Mouse (Mus musculus): Measurements from ENCODE around the gene Gga3. TPM values are rescaled to one million over a fixed set of nuclear protein-coding genes. Genes with fewer than 3 reads are reported as not detected.

Gene Gga3
- polyA plus RNA-seq, 1 experiment: 17.7 TPM

GRCm38 (mm10) chr11:115616893-115617292, 13.0 kb upstream of the Gga3 start:
- TF ChIP-seq CTCF (conservative IDR thresholded peaks at IDR 0.05; ENCODE audit: insufficient read depth, insufficient read length, low read depth, low read length) (no peak), POLR2A (IDR thresholded peaks at IDR 0.05; ENCODE audit: low read depth, low read length) (no peak)
- Histone ChIP-seq H3K27me3 (replicated peaks; ENCODE audit: control insufficient read depth, insufficient read depth, low read length) (no peaks in the 10 kb centered on the region), H3K27ac (ENCODE audit: insufficient read depth, low read depth, low read length) (peak overlapping the region; percentile 52; the same call in 1 of the 2 replicates), H3K4me3 (ENCODE audit: insufficient read depth, low read depth, low read length) (no peak overlapping the region), H3K36me3 (ENCODE audit: control insufficient read depth, insufficient read depth, low read length) (peaks cover 2% of the 10 kb centered on the region), H3K4me1 (ENCODE audit: control insufficient read depth, insufficient read depth, low read length) (peaks cover 26% of the 10 kb centered on the region)
- WGBS: 61% methylated on average over 6 of the region's 6 CpGs
- DNase-seq: peak; percentile 81

DNA sequence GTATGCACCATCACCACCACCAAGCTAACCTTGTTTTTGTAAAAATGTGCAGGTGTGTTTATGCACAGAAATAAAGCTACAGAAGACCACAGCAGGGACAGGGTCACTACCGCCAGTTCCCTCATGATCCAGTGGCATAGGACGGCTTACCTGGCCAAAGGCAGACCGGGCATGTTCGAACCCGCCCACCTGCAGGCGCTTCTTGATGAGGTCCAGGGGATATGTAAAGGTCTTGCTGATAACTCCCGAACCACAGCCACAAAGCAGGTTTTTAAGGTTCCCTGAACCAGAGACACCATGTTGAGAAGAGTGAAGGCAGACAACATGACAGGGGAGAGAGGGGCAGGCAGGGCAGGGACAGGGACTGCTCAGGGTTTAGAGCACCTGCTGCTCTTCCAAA, 12.5 kb upstream of the Gga3 start:
- no peaks in the 10 kb centered on the region for H3K27me3 ChIP-seq (replicated peaks; ENCODE audit: control insufficient read depth, insufficient read depth, low read length)
- H3K36me3 ChIP-seq (ENCODE audit: control insufficient read depth, insufficient read depth, low read length): peaks cover 2% of the 10 kb centered on the region
- 78% methylated on average over 7 of the region's 7 CpGs for WGBS
- no peak overlapping the region for H3K4me3 ChIP-seq (ENCODE audit: insufficient read depth, low read depth, low read length)
- TF ChIP-seq CTCF (conservative IDR thresholded peaks at IDR 0.05; ENCODE audit: insufficient read depth, insufficient read length, low read depth, low read length) (no peak), POLR2A (IDR thresholded peaks at IDR 0.05; ENCODE audit: low read depth, low read length) (no peak)
- DNase-seq: no peak
- H3K27ac ChIP-seq (ENCODE audit: insufficient read depth, low read depth, low read length): peak overlapping the region; percentile 52
- peaks cover 31% of the 10 kb centered on the region for H3K4me1 ChIP-seq (ENCODE audit: control insufficient read depth, insufficient read depth, low read length)

- TF ChIP-seq CTCF (conservative IDR thresholded peaks at IDR 0.05; ENCODE audit: insufficient read depth, insufficient read length, low read depth, low read length) (no peak), POLR2A (IDR thresholded peaks at IDR 0.05; ENCODE audit: low read depth, low read length) (no peak)
- Histone ChIP-seq H3K4me3 (ENCODE audit: insufficient read depth, low read depth, low read length) (no peak overlapping the region), H3K4me1 (ENCODE audit: control insufficient read depth, insufficient read depth, low read length) (peaks cover 35% of the 10 kb centered on the region), H3K27ac (ENCODE audit: insufficient read depth, low read depth, low read length) (peak overlapping the region; percentile 53), H3K36me3 (ENCODE audit: control insufficient read depth, insufficient read depth, low read length) (peaks cover 2% of the 10 kb centered on the region), H3K27me3 (replicated peaks; ENCODE audit: control insufficient read depth, insufficient read depth, low read length) (no peaks in the 10 kb centered on the region)
- DNase-seq: peak; percentile 72
- 48% methylated on average over 6 of the region's 6 CpGs for WGBS
Observed at GRCm38 (mm10) chr11:115615875-115616274, 12.0 kb upstream of the Gga3 start.

DNA sequence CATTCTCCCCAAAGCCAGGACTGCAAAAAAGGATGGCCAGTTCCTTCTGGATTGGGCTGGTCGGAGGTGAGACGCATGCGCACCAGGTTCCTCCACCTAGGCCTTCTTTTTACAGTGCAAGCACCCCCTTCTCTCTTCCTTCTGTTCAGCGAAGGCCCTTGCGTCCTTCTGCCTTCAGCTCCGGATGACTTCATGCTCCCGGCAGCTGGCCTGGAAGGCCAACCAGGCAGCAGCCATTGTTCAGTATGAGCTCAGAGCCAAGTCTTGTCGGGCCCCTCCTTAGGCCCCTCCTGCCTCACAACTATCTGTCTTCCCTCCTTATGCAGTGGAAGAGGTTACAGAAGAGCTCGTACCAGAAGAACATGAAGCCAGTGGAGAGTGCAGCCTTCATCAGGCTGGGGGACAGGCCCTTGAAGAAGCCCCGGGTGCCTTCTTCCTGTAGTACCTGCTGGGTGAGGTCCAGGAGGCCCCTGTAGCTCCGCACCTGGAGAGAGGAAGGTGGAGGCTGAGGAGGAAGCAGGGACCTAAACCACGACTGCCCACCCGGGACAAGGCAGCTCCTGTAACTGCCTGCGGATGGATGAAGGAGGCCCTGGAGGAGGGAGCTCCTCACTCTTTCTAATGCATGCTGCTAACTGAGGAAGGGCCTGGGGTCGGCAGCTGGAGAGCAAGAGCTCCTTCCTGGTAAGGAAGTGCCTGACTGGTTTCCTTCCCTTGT, 11.4 kb upstream of the Gga3 start:
- Histone ChIP-seq H3K27ac (ENCODE audit: insufficient read depth, low read depth, low read length) (peak overlapping the region; percentile 53), H3K36me3 (ENCODE audit: control insufficient read depth, insufficient read depth, low read length) (no peaks in the 10 kb centered on the region; the same call in 1 of the 2 replicates), H3K4me1 (ENCODE audit: control insufficient read depth, insufficient read depth, low read length) (peaks cover 35% of the 10 kb centered on the region), H3K27me3 (replicated peaks; ENCODE audit: control insufficient read depth, insufficient read depth, low read length) (no peaks in the 10 kb centered on the region), H3K4me3 (ENCODE audit: insufficient read depth, low read depth, low read length) (no peak overlapping the region)
- 54% methylated on average over 15 of the region's 15 CpGs for WGBS
- TF ChIP-seq CTCF (conservative IDR thresholded peaks at IDR 0.05; ENCODE audit: insufficient read depth, insufficient read length, low read depth, low read length) (no peak), POLR2A (IDR thresholded peaks at IDR 0.05; ENCODE audit: low read depth, low read length) (no peak)
- peak; percentile 50 for DNase-seq

DNA sequence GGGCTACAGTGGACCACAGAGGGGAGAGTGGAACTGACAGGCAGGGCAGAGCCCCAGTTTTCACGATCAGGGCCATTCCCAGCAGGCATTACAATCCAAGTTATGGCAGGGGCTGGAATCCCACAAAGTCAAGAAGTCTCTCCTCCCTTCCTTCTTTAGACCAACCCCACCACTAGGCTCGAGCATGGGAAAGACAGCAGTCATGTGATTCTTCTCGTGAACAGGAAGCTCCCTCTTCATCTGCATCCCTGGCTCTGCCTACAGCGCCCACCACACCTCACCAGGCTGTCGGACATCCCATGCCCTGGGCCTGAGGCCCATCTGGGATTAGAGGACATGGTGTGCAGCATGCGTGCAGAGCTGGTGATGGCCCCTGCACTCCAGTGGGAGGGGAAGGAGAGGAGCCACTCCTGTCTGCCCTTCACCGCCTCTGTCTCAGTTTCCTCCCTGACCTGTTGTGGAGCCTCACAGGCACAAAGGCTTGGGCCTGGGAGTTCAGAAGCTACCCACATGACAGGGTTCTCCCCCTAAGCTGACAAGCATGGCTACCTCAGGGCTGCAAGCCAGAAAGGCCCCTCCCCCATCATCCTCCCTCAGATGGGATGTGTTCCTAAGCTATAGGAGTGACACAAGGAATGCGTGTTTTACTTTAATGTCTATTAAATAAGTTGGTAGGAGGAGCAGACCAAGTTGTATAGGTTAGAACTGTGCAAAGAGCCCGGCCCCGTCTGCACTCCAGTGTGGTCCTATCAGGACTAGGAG, 10.7 kb upstream of the Gga3 start:
- Histone ChIP-seq H3K27ac (ENCODE audit: insufficient read depth, low read depth, low read length) (peak overlapping the region; percentile 1; the same call in 1 of the 2 replicates), H3K4me1 (ENCODE audit: control insufficient read depth, insufficient read depth, low read length) (peaks cover 35% of the 10 kb centered on the region), H3K4me3 (ENCODE audit: insufficient read depth, low read depth, low read length) (no peak overlapping the region), H3K27me3 (replicated peaks; ENCODE audit: control insufficient read depth, insufficient read depth, low read length) (no peaks in the 10 kb centered on the region), H3K36me3 (ENCODE audit: control insufficient read depth, insufficient read depth, low read length) (no peaks in the 10 kb centered on the region; the same call in 1 of the 2 replicates)
- DNase-seq: no peak
- TF ChIP-seq CTCF (conservative IDR thresholded peaks at IDR 0.05; ENCODE audit: insufficient read depth, insufficient read length, low read depth, low read length): no peak
- TF ChIP-seq POLR2A (IDR thresholded peaks at IDR 0.05; ENCODE audit: low read depth, low read length): no peak
- WGBS: 55% methylated on average over 10 of the region's 10 CpGs

- peak overlapping the region; percentile 66 for H3K4me3 ChIP-seq (ENCODE audit: insufficient read depth, low read depth, low read length)
- H3K27ac ChIP-seq (ENCODE audit: insufficient read depth, low read depth, low read length): peak overlapping the region; percentile 94
- H3K36me3 ChIP-seq (ENCODE audit: control insufficient read depth, insufficient read depth, low read length): no peaks in the 10 kb centered on the region; the same call in 1 of the 2 replicates
- TF ChIP-seq POLR2A (IDR thresholded peaks at IDR 0.05; ENCODE audit: low read depth, low read length) (no peak), CTCF (conservative IDR thresholded peaks at IDR 0.05; ENCODE audit: insufficient read depth, insufficient read length, low read depth, low read length) (no peak)
- H3K4me1 ChIP-seq (ENCODE audit: control insufficient read depth, insufficient read depth, low read length): peaks cover 30% of the 10 kb centered on the region
- H3K27me3 ChIP-seq (replicated peaks; ENCODE audit: control insufficient read depth, insufficient read depth, low read length): no peaks in the 10 kb centered on the region
- DNase-seq: peak; percentile 61
- WGBS: 3% methylated on average over 16 of the region's 16 CpGs
Observed at GRCm38 (mm10) chr11:115613138-115613945, 9.5 kb upstream of the Gga3 start.

Data from kidney, adult 2 months (tissue).